Mouse (Mus musculus) forebrain, embryonic 14.5 days (tissue): ENCODE results near the gene Bub3. TPM values are rescaled to one million over a fixed set of nuclear protein-coding genes. Genes with fewer than 3 reads are reported as not detected.

ENCODE experiments used
- ATAC-seq: fragments of 200-750 bp; cut with Nextera tagmentation; 2 replicates; pipeline ENCODE4 v1.8.0; 2017; ENCODE audit warnings: mild to moderate bottlenecking, moderate library complexity
- DNase-seq: peaks from one replicate; pipeline ENCODE4 v3.0.0-alpha.2; 2015; ENCODE audit warnings: low spot score
- H3K27ac ChIP-seq: fragments of 300-500 bp; sonication (generic); 2 replicates; pipeline ENCODE4 v1.5.1; 2014; ENCODE audit warnings: low read depth, mild to moderate bottlenecking, control low read depth, low read length, moderate library complexity
- H3K27me3 ChIP-seq: fragments of 300-500 bp; sonication (generic); replicated peaks from 2 replicates; pipeline ENCODE4 v1.6.1; 2014; ENCODE audit warnings: low read length, control low read depth, mixed read lengths; ENCODE audit not compliant: control insufficient read depth, insufficient read depth
- H3K36me3 ChIP-seq: fragments of 300-500 bp; sonication (generic); 2 replicates; pipeline ENCODE4 v1.6.1; 2014; ENCODE audit warnings: low read length, control low read depth; ENCODE audit not compliant: control insufficient read depth, insufficient read depth
- H3K4me1 ChIP-seq: fragments of 300-500 bp; sonication (generic); 2 replicates; pipeline ENCODE4 v1.6.1; 2014; ENCODE audit warnings: antibody characterized with exemption, low read length, control low read depth; ENCODE audit not compliant: control insufficient read depth, insufficient read depth
- H3K4me2 ChIP-seq: fragments of 300-500 bp; sonication (generic); 2 replicates; pipeline ENCODE4 v1.6.1; 2014; ENCODE audit warnings: mild to moderate bottlenecking, control low read depth, low read length
- H3K4me3 ChIP-seq: fragments of 300-500 bp; sonication (generic); 2 replicates; pipeline ENCODE4 v1.5.1; 2014; ENCODE audit warnings: low read depth, low read length, control low read depth
- H3K9ac ChIP-seq: fragments of 300-500 bp; sonication (generic); 2 replicates; pipeline ENCODE4 v1.6.1; 2014; ENCODE audit warnings: mild to moderate bottlenecking, low read length, control low read depth, moderate library complexity
- H3K9me3 ChIP-seq: fragments of 300-500 bp; sonication (generic); replicated peaks from 2 replicates; pipeline ENCODE4 v1.6.1; 2016; ENCODE audit warnings: low read length, control low read depth, mixed read lengths; ENCODE audit not compliant: control insufficient read depth
- WGBS: fragments of 180-500 bp; shearing (Covaris S2); extraction: QIAGEN DNeasy Blood & Tissue Kit; methylation state at CpG from one replicate; pipeline ENCODE4 v1.1.7; 2014; 5-methylcytosine and 5-hydroxymethylcytosine counted together
- polyA plus RNA-seq: library from polyadenylated mRNA; unstranded; fragments of >200 nt; fragmentation: Nextera tagmentation; extraction: Ambion mirVana; gene quantifications from 2 replicates; pipeline ENCODE4 v1.2.1, GENCODE M21; 2014

The Bub3 gene
- polyA plus RNA-seq, 1 experiment from 2014 or later: 237 TPM

DNA sequence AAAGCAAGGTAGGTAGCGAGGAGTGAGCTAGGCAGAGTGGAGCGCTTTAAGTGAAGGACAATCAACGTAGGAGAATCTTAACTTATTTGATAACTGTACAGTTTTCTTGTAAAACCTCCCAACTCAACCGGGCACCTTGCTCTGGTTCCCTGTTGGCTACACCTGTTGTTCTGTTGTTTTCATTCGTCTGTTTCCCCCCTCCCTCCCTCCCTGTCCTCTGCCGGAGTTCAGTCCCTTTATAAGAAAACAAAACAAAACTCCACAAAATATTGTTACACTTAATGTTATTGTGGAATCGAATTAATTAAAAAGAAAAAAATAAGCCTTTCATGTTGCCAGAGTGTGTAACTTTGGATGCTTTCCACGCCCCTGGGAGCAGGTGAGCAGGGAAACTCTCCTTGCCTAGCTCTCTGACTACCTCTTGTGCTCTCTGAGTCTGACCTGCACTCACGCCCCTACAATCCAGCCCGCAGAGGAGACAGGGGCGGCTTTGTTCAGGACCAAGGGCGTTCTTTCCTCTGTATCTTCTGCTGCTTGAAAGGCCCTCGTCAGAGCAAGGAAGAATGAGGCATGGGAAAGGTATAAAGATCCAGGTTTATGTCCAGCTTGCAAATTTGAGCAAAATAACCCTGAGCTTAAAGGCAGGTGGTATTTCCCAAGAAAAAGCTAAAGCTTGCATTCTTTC is 14.2 kb upstream of the Bub3 start:
- Histone ChIP-seq H3K27me3 (peaks cover 97% of the 10 kb centered on the region), H3K4me1 (peaks cover 6% of the 10 kb centered on the region; the same call in 1 of the 2 replicates), H3K36me3 (no peaks in the 10 kb centered on the region), H3K4me3 (no peak overlapping the region), H3K9ac (no peak overlapping the region), H3K4me2 (no peak overlapping the region), H3K9me3 (no peaks in the 10 kb centered on the region), H3K27ac (no peak overlapping the region)
- 0% methylated on average over 13 of the region's 13 CpGs for WGBS
- ATAC-seq (no peak), DNase-seq (no peak)

DNA sequence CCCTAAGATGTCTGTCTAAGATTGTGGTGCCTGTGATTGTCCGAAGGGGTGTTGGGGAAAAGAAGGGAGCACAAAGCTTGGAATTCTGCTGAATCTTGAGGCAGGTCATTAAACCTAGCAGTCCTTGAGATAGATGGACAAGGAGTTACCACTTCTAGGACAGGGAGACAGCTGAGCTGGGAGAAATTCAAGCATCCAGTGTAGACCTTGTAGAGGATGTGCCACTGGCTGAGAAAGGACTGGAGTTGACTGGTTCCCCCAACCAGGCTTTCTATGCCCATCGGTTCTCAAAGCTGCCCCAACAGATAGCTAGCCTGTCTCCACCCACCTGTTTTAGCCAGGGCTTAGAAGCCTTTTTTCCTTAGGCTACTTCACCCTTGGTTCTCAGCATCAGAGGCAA is 13.6 kb upstream of the Bub3 start:
- DNase-seq (no peak), ATAC-seq (no peak)
- H3K9ac ChIP-seq: no peak overlapping the region
- H3K4me1 ChIP-seq: peaks cover 6% of the 10 kb centered on the region; the same call in 1 of the 2 replicates
- peaks cover 97% of the 10 kb centered on the region for H3K27me3 ChIP-seq
- no peak overlapping the region for H3K4me3 ChIP-seq
- no peak overlapping the region for H3K27ac ChIP-seq
- no peaks in the 10 kb centered on the region for H3K9me3 ChIP-seq
- 0% methylated on average over 2 of the region's 2 CpGs for WGBS
- H3K36me3 ChIP-seq: no peaks in the 10 kb centered on the region
- no peak overlapping the region for H3K4me2 ChIP-seq

DNA sequence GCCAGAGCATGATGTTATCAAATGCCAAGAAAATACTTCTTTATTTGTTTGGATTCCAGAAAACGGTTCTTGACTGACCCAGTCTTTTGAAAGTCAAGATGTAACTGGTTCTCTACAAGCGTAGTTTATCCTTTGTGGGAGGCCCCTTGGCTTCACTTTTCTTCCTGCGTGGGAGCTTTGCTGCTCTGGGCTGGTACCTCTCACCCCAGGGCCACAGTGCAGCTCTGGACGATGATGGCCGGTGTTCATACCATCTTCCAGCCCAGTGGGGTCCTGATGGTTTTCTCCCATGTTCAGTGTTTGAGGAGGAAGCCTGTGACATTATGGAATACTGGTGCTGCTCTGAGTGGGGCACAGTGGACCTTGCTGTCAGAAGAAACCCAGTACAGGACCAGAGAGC is 12.5 kb upstream of the Bub3 start:
- no peaks in the 10 kb centered on the region for H3K36me3 ChIP-seq
- no peak for ATAC-seq
- H3K27me3 ChIP-seq: peaks cover 97% of the 10 kb centered on the region
- no peak overlapping the region for H3K9ac ChIP-seq
- no peak overlapping the region for H3K4me2 ChIP-seq
- H3K4me1 ChIP-seq: peaks cover 6% of the 10 kb centered on the region; the same call in 1 of the 2 replicates
- H3K9me3 ChIP-seq: no peaks in the 10 kb centered on the region
- no peak overlapping the region for H3K27ac ChIP-seq
- no peak overlapping the region for H3K4me3 ChIP-seq
- DNase-seq: no peak
- 2% methylated on average over 5 of the region's 5 CpGs for WGBS

DNA sequence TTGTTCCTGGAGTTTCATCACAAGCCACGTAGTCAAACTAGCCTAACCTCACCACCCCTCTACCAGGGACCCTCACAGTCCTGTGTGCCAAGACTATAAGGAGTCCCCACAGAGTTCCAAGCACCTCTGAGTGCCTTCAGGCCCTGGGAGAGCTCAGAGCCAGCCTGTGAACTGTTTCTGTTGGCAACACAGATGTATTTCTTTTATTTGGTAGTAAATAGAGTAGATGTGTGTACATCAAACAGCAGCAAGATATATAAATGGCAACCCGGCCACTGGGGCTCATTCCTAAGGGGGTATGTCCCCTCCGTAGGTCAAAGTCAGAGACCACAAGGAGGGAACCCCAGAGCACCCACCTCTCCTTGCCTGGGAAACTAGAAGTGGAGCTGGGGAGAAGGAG is 11.5 kb upstream of the Bub3 start, which contains the start of gene Hmx2:
Hmx2 (plus strand) TSS at position 301 of the 400 bp plus-strand sequence.
- no peak for DNase-seq

DNA sequence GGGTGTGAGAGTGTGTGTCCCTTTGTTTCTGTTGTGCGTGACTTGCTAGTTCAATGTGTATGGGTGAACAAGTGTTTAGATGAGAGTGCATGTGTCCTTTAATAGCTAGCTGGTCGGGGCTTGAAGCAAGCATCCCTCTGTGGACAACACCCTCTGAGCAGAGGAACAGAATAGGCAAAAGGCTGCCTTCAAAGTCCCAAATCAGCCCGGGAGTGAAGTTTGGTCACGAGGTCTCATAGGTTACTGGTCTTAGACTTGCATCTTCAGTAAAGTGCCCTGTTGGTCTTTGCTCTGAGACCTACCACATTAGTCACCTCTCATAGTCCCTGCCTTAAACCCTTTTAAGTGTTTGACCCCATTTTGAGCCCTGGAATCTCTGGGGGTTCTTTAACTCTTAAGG is 8.6 kb upstream of the Bub3 start:
- no peak overlapping the region for H3K27ac ChIP-seq
- WGBS: under 1% methylated on average over 4 of the region's 4 CpGs
- no peak for DNase-seq

More for the DNA sequence above, 11.5 kb upstream of the Bub3 start, which contains the start of gene Hmx2:
- Histone ChIP-seq H3K4me2 (no peak within 1 kb of the TSS), H3K27ac (no peak within 1 kb of the TSS), H3K9me3 (no peaks in the 10 kb centered on the region), H3K36me3 (no peaks in the 10 kb centered on the region), H3K9ac (no peak within 1 kb of the TSS), H3K27me3 (peaks cover 97% of the 10 kb centered on the region), H3K4me3 (no peak within 1 kb of the TSS), H3K4me1 (no peaks in the 10 kb centered on the region)
- 0% methylated on average over 3 of the region's 3 CpGs for WGBS
- no peak for ATAC-seq

DNA sequence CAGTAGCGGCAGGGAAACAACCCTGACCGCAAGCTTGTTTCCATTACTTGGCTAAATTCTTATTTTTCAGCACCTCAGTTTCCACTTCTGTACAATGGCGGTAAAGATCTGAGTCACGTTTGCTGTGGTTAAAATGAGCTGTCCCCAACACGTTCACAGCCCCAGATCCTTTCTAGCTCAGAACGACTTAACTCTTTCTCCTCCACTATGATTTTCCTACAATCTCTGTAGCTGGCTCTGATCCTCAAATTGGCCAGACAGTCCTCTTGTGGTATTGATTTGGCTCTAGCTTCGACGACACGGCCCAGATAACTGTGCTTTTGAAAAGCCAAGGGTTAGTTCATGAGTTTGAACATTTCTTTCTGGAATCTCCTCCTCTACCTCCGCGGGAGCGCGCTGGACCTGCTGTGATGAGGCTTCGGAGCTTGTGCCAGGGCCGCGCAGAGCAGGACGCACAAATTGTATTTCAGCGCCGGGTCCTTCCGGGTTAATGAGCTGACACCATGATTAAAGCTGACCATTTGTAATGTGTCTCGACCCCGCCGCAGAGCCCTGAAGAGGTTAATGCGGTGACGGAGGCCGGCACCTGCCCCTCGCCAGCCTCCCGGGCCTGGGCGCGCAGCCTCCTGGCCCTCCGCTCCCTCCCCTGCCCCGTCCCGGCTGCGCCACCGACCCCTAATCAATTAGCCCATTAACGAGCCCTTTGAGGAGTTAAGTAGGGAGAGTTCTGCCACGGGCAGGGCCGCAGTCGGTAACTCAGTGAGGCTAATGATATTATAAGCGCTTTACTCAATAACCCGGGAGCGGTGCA is 7.9 kb upstream of the Bub3 start:
- H3K4me2 ChIP-seq: no peak overlapping the region
- WGBS: under 1% methylated on average over 42 of the region's 42 CpGs
- peaks cover 96% of the 10 kb centered on the region for H3K27me3 ChIP-seq
- no peak overlapping the region for H3K9ac ChIP-seq
- no peak overlapping the region; the same call in 1 of the 2 replicates for H3K4me3 ChIP-seq
- no peak for ATAC-seq
- no peaks in the 10 kb centered on the region for H3K9me3 ChIP-seq
- no peak overlapping the region for H3K27ac ChIP-seq
- H3K36me3 ChIP-seq: no peaks in the 10 kb centered on the region
- no peak for DNase-seq
- no peaks in the 10 kb centered on the region for H3K4me1 ChIP-seq

More for the DNA sequence above, 8.6 kb upstream of the Bub3 start:
- Histone ChIP-seq H3K9me3 (no peaks in the 10 kb centered on the region), H3K36me3 (no peaks in the 10 kb centered on the region), H3K4me1 (no peaks in the 10 kb centered on the region), H3K27me3 (peaks cover 96% of the 10 kb centered on the region), H3K4me3 (no peak overlapping the region), H3K4me2 (no peak overlapping the region), H3K9ac (no peak overlapping the region)
- no peak for ATAC-seq

DNA sequence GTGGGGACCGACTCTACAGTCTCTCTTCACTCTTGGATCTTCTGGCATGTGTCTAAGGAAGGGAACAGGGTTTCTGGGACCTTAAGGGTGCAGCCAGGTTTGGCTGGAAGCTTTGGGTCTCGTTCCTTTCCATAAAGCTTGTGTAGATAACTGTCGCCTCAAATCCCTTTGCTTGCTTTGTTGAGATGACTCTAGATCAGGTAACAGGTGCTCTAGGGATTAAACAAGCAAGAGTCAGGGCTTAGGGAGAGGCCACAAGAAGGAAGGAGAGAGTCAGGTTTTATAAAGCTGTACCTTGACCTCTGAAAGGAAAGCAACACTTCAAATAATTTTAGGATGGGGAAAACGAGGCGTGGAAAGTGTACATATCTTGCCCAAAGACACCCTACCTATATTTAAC is 7.2 kb upstream of the Bub3 start:
- Histone ChIP-seq H3K4me2 (no peak overlapping the region), H3K27ac (no peak overlapping the region), H3K9me3 (no peaks in the 10 kb centered on the region), H3K4me1 (no peaks in the 10 kb centered on the region), H3K27me3 (peaks cover 96% of the 10 kb centered on the region), H3K4me3 (no peak overlapping the region), H3K36me3 (no peaks in the 10 kb centered on the region), H3K9ac (no peak overlapping the region)
- WGBS: 3% methylated on average over 5 of the region's 5 CpGs
- ATAC-seq (no peak), DNase-seq (no peak)

DNA sequence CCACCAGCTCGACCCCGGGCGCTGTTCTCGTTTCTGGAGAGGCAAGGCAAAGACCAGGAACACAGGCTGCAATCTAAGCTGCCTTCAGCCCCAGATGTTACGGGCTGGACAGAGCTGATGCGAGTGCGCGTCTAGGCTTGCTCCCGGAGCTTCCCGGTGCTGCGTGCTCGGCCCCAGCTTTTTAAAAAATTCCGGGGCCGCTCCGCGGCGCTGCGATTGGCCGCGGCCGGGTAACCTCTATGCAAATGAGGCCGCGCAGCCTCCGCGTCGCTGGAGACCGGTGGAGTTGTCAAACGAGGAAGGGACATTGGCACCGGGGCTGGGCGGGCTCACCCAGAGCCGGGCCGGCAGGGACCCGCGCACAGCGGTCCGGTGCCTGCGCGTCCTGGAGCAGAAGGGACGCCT is 6.2 kb upstream of the Bub3 start:
- DNase-seq: no peak
- ATAC-seq: peak; percentile 55; the same call in 1 of the 2 replicates
- Histone ChIP-seq H3K27ac (no peak overlapping the region), H3K9ac (no peak overlapping the region), H3K4me2 (peak overlapping the region; percentile 40), H3K36me3 (no peaks in the 10 kb centered on the region), H3K27me3 (peaks cover 96% of the 10 kb centered on the region), H3K4me1 (no peaks in the 10 kb centered on the region), H3K9me3 (no peaks in the 10 kb centered on the region), H3K4me3 (peak overlapping the region; percentile 14)
- WGBS: under 1% methylated on average over 38 of the region's 39 CpGs
